Mouse (Mus musculus): ENCODE results near the gene Tab1.

GRCm38 (mm10) chr15:80171286-80171685, 38.4 kb downstream of the Tab1 start:
- TF ChIP-seq CTCF (IDR thresholded peaks at IDR 0.05; ENCODE audit: borderline replicate concordance, control insufficient read depth, extremely low read depth, insufficient read depth, low read length, poor library complexity) (no peak), POLR2A (IDR thresholded peaks at IDR 0.05; ENCODE audit: control insufficient read depth, extremely low read depth, insufficient read depth, low read length, poor library complexity) (no peak)

All from thymus, adult 2 months (tissue).